Mouse (Mus musculus) midbrain, embryonic 12.5 days (tissue): ENCODE results near the gene Ube2n. TPM values are rescaled to one million over a fixed set of nuclear protein-coding genes. Genes with fewer than 3 reads are reported as not detected.

Source experiments
- ATAC-seq: fragments of 200-750 bp; cut with Nextera tagmentation; 2 replicates; pipeline ENCODE4 v1.8.0; 2017; ENCODE audit warnings: low read depth, moderate TSS enrichment, moderate library complexity; ENCODE audit not compliant: low FRiP score
- H3K27ac ChIP-seq: fragments of 300-500 bp; sonication (generic); replicated peaks from 2 replicates; pipeline ENCODE4 v1.5.1; 2016; ENCODE audit warnings: mild to moderate bottlenecking
- H3K27me3 ChIP-seq: fragments of 300-500 bp; sonication (generic); 2 replicates; pipeline ENCODE4 v1.6.1; 2016; ENCODE audit warnings: mild to moderate bottlenecking
- H3K36me3 ChIP-seq: fragments of 300-500 bp; sonication (generic); 2 replicates; pipeline ENCODE4 v1.6.1; 2016
- H3K4me1 ChIP-seq: fragments of 300-500 bp; sonication (generic); 2 replicates; pipeline ENCODE4 v1.6.1; 2016
- H3K4me2 ChIP-seq: fragments of 300-500 bp; sonication (generic); replicated peaks from 2 replicates; pipeline ENCODE4 v1.6.1; 2016; ENCODE audit warnings: mild to moderate bottlenecking, moderate library complexity
- H3K4me3 ChIP-seq: fragments of 300-500 bp; sonication (generic); 2 replicates; pipeline ENCODE4 v1.5.1; 2016; ENCODE audit warnings: mild to moderate bottlenecking
- H3K9ac ChIP-seq: fragments of 300-500 bp; sonication (generic); replicated peaks from 2 replicates; pipeline ENCODE4 v1.6.1; 2016; ENCODE audit warnings: mild to moderate bottlenecking, moderate library complexity
- H3K9me3 ChIP-seq: fragments of 300-500 bp; sonication (generic); 2 replicates; pipeline ENCODE4 v1.6.1; 2016; ENCODE audit warnings: mild to moderate bottlenecking
- WGBS: fragments of 180-500 bp; shearing (Covaris S2); methylation state at CpG from one replicate; pipeline ENCODE4 v1.1.7; 2016; 5-methylcytosine and 5-hydroxymethylcytosine counted together
- polyA plus RNA-seq: library from polyadenylated mRNA; unstranded; fragments of >200 nt; fragmentation: Nextera tagmentation; extraction: Ambion mirVana; gene quantifications from 2 replicates; pipeline ENCODE4 v1.2.1, GENCODE M21; 2016

Gene Ube2n
- polyA plus RNA-seq, result 388 and 405 TPM in 2 replicates

GRCm38 (mm10) chr10:95514656-95515292 is at the start of gene Ube2n:
TSS of gene Ube2n (plus strand) at chr10:95515145.
- peak; percentile 97 for ATAC-seq
- H3K9ac ChIP-seq, result peak within 1 kb of the TSS; percentile 97
- under 1% methylated on average over 71 of the region's 81 CpGs for WGBS
- no peaks in the 10 kb centered on the region for H3K9me3 ChIP-seq
- H3K36me3 ChIP-seq, result no peaks in the 10 kb centered on the region
- peak within 1 kb of the TSS; percentile 99 for H3K4me3 ChIP-seq
- peak within 1 kb of the TSS; percentile 98 for H3K27ac ChIP-seq
- no peaks in the 10 kb centered on the region for H3K27me3 ChIP-seq
- peaks cover 17% of the 10 kb centered on the region for H3K4me1 ChIP-seq
- peak within 1 kb of the TSS; percentile 66 for H3K4me2 ChIP-seq

- H3K4me1 ChIP-seq, result peaks cover 7% of the 10 kb centered on the region; the same call in 1 of the 2 replicates
- 73% methylated on average over 4 of the region's 4 CpGs for WGBS
- H3K4me3 ChIP-seq, result no peak overlapping the region
- no peak for ATAC-seq
- H3K27ac ChIP-seq, result no peak overlapping the region
- H3K9ac ChIP-seq, result no peak overlapping the region
- no peaks in the 10 kb centered on the region for H3K27me3 ChIP-seq
- H3K9me3 ChIP-seq, result no peaks in the 10 kb centered on the region
- H3K4me2 ChIP-seq, result no peak overlapping the region
- no peaks in the 10 kb centered on the region for H3K36me3 ChIP-seq
These were observed 49.5 kb upstream of the Ube2n start for GRCm38 (mm10) chr10:95465485-95465896.

GRCm38 (mm10) chr10:95468894-95469293 is 46.1 kb upstream of the Ube2n start:
- 58% methylated on average over 4 of the region's 4 CpGs for WGBS
- ATAC-seq, result no peak
- H3K36me3 ChIP-seq, result no peaks in the 10 kb centered on the region
- peaks cover 7% of the 10 kb centered on the region; the same call in 1 of the 2 replicates for H3K4me1 ChIP-seq
- H3K9ac ChIP-seq, result no peak overlapping the region
- H3K27me3 ChIP-seq, result no peaks in the 10 kb centered on the region
- H3K4me3 ChIP-seq, result no peak overlapping the region
- no peaks in the 10 kb centered on the region for H3K9me3 ChIP-seq
- no peak overlapping the region for H3K27ac ChIP-seq
- H3K4me2 ChIP-seq, result no peak overlapping the region

GRCm38 (mm10) chr10:95471186-95471585 is 43.8 kb upstream of the Ube2n start:
- H3K4me3 ChIP-seq, result no peak overlapping the region
- H3K9me3 ChIP-seq, result no peaks in the 10 kb centered on the region
- 87% methylated on average over 3 of the region's 3 CpGs for WGBS
- no peak overlapping the region for H3K4me2 ChIP-seq
- no peaks in the 10 kb centered on the region for H3K36me3 ChIP-seq
- no peaks in the 10 kb centered on the region; the same call in 1 of the 2 replicates for H3K27me3 ChIP-seq
- H3K4me1 ChIP-seq, result no peaks in the 10 kb centered on the region
- no peak overlapping the region for H3K27ac ChIP-seq
- ATAC-seq, result no peak
- no peak overlapping the region for H3K9ac ChIP-seq

- H3K4me2 ChIP-seq, result no peak overlapping the region
These were observed 42.9 kb upstream of the Ube2n start for GRCm38 (mm10) chr10:95471889-95472547.

GRCm38 (mm10) chr10:95475923-95476322 is 39.0 kb upstream of the Ube2n start:
- WGBS, result 14% methylated on average over 10 of the region's 10 CpGs
- H3K4me3 ChIP-seq, result no peak overlapping the region
- no peaks in the 10 kb centered on the region for H3K4me1 ChIP-seq
- ATAC-seq, result peak; percentile 62; the same call in 1 of the 2 replicates
- H3K27me3 ChIP-seq, result no peaks in the 10 kb centered on the region; the same call in 1 of the 2 replicates
- no peak overlapping the region for H3K27ac ChIP-seq
- H3K4me2 ChIP-seq, result no peak overlapping the region
- H3K9ac ChIP-seq, result no peak overlapping the region
- H3K9me3 ChIP-seq, result no peaks in the 10 kb centered on the region
- H3K36me3 ChIP-seq, result peaks cover 11% of the 10 kb centered on the region; the same call in 1 of the 2 replicates

More at GRCm38 (mm10) chr10:95471889-95472547, 42.9 kb upstream of the Ube2n start:
- Histone ChIP-seq H3K27me3 (no peaks in the 10 kb centered on the region; the same call in 1 of the 2 replicates), H3K27ac (no peak overlapping the region), H3K9ac (no peak overlapping the region), H3K4me1 (no peaks in the 10 kb centered on the region), H3K4me3 (no peak overlapping the region), H3K9me3 (no peaks in the 10 kb centered on the region), H3K36me3 (no peaks in the 10 kb centered on the region)
- no peak for ATAC-seq
- 86% methylated on average over 11 of the region's 11 CpGs for WGBS

- no peak for ATAC-seq
- Histone ChIP-seq H3K27ac (no peak overlapping the region), H3K36me3 (peaks cover 21% of the 10 kb centered on the region), H3K9me3 (no peaks in the 10 kb centered on the region), H3K4me2 (no peak overlapping the region), H3K27me3 (no peaks in the 10 kb centered on the region; the same call in 1 of the 2 replicates), H3K4me3 (no peak overlapping the region), H3K9ac (no peak overlapping the region), H3K4me1 (no peaks in the 10 kb centered on the region)
- 81% methylated on average over 11 of the region's 11 CpGs for WGBS
These were observed 37.4 kb upstream of the Ube2n start for GRCm38 (mm10) chr10:95477516-95477915.

GRCm38 (mm10) chr10:95489653-95490052 is 25.3 kb upstream of the Ube2n start:
- H3K9me3 ChIP-seq, result no peaks in the 10 kb centered on the region
- H3K36me3 ChIP-seq, result peaks cover 85% of the 10 kb centered on the region
- H3K9ac ChIP-seq, result no peak overlapping the region
- no peaks in the 10 kb centered on the region for H3K27me3 ChIP-seq
- H3K4me1 ChIP-seq, result no peaks in the 10 kb centered on the region
- no peak overlapping the region for H3K4me2 ChIP-seq
- 91% methylated on average over 2 of the region's 2 CpGs for WGBS
- H3K4me3 ChIP-seq, result no peak overlapping the region
- no peak overlapping the region for H3K27ac ChIP-seq
- no peak for ATAC-seq

GRCm38 (mm10) chr10:95494268-95494667 is 20.7 kb upstream of the Ube2n start:
- no peak for ATAC-seq
- Histone ChIP-seq H3K27me3 (no peaks in the 10 kb centered on the region), H3K27ac (no peak overlapping the region), H3K9ac (no peak overlapping the region), H3K4me3 (no peak overlapping the region), H3K36me3 (peaks cover 69% of the 10 kb centered on the region), H3K4me1 (no peaks in the 10 kb centered on the region), H3K9me3 (no peaks in the 10 kb centered on the region), H3K4me2 (no peak overlapping the region)
- WGBS, result 95% methylated on average over 5 of the region's 5 CpGs

- Histone ChIP-seq H3K4me2 (peak overlapping the region; percentile 56), H3K27me3 (no peaks in the 10 kb centered on the region), H3K27ac (peak overlapping the region; percentile 84), H3K9me3 (no peaks in the 10 kb centered on the region), H3K36me3 (peaks cover 12% of the 10 kb centered on the region), H3K9ac (peak overlapping the region; percentile 71), H3K4me3 (peak overlapping the region; percentile 77), H3K4me1 (peaks cover 6% of the 10 kb centered on the region)
- ATAC-seq, result 0 out of 2 replicates have a peak, but pooled peaks have one; percentile 51
- WGBS, result 2% methylated on average over 7 of the region's 7 CpGs
These were observed 13.9 kb upstream of the Ube2n start for GRCm38 (mm10) chr10:95501033-95501432.

- peak within 1 kb of the TSS; percentile 77 for H3K4me3 ChIP-seq
- H3K27ac ChIP-seq, result peak within 1 kb of the TSS; percentile 84
- H3K4me2 ChIP-seq, result peak within 1 kb of the TSS; percentile 56
- peaks cover 6% of the 10 kb centered on the region for H3K4me1 ChIP-seq
- peak; percentile 95 for ATAC-seq
- peak within 1 kb of the TSS; percentile 71 for H3K9ac ChIP-seq
- no peaks in the 10 kb centered on the region for H3K27me3 ChIP-seq
- peaks cover 12% of the 10 kb centered on the region for H3K36me3 ChIP-seq
- H3K9me3 ChIP-seq, result no peaks in the 10 kb centered on the region
- WGBS, result under 1% methylated on average over 35 of the region's 35 CpGs
These were observed 13.4 kb upstream of the Ube2n start, which contains the start of gene Mrpl42 for GRCm38 (mm10) chr10:95501463-95502081. TSS of gene Mrpl42 (minus strand) at chr10:95501940.
